Mouse (Mus musculus): ENCODE measurements around the gene Tbx10. TPM values are rescaled to one million over a fixed set of nuclear protein-coding genes. Genes with fewer than 3 reads are reported as not detected.

The Tbx10 gene
- polyA plus RNA-seq, 1 experiment from 2014 or later = 0.16 TPM

GRCm38 (mm10) chr19:3996106-3996505, 3.6 kb downstream of the Tbx10 start:
- DNase-seq (ENCODE audit: low spot score) = no peak
- H3K9ac ChIP-seq (ENCODE audit: low read length) = no peak overlapping the region
- peaks cover 9% of the 10 kb centered on the region for H3K4me1 ChIP-seq (replicated peaks; ENCODE audit: control insufficient read depth, insufficient read depth, low read length)
- no peak for ATAC-seq (replicated peaks; ENCODE audit: low FRiP score, low TSS enrichment, low read depth)
- no peak overlapping the region for H3K4me3 ChIP-seq (ENCODE audit: low read depth, low read length)
- no peak overlapping the region for H3K4me2 ChIP-seq (ENCODE audit: low read length)
- H3K9me3 ChIP-seq (ENCODE audit: control insufficient read depth, low read length) = no peaks in the 10 kb centered on the region
- no peak overlapping the region for H3K27ac ChIP-seq (ENCODE audit: low read depth)
- H3K27me3 ChIP-seq (replicated peaks; ENCODE audit: control insufficient read depth, insufficient read depth, low read length) = no peaks in the 10 kb centered on the region
- 75% methylated on average over 7 of the region's 7 CpGs for WGBS
- H3K36me3 ChIP-seq (ENCODE audit: control insufficient read depth, insufficient read depth, low read length) = no peaks in the 10 kb centered on the region

- Histone ChIP-seq H3K36me3 (ENCODE audit: control insufficient read depth, insufficient read depth, low read length) (no peaks in the 10 kb centered on the region), H3K9ac (ENCODE audit: low read length) (no peak overlapping the region), H3K4me2 (ENCODE audit: low read length) (no peak overlapping the region), H3K4me1 (replicated peaks; ENCODE audit: control insufficient read depth, insufficient read depth, low read length) (peaks cover 15% of the 10 kb centered on the region), H3K9me3 (ENCODE audit: control insufficient read depth, low read length) (no peaks in the 10 kb centered on the region), H3K4me3 (ENCODE audit: low read depth, low read length) (no peak overlapping the region), H3K27ac (ENCODE audit: low read depth) (no peak overlapping the region), H3K27me3 (replicated peaks; ENCODE audit: control insufficient read depth, insufficient read depth, low read length) (no peaks in the 10 kb centered on the region)
- 82% methylated on average over 8 of the region's 8 CpGs for WGBS
- DNase-seq (ENCODE audit: low spot score) = no peak
- no peak for ATAC-seq (replicated peaks; ENCODE audit: low FRiP score, low TSS enrichment, low read depth)
These were observed 4.2 kb downstream of the Tbx10 start for GRCm38 (mm10) chr19:3996747-3997146.

GRCm38 (mm10) chr19:3997231-3997630, 4.7 kb downstream of the Tbx10 start:
- WGBS = 47% methylated on average over 8 of the region's 8 CpGs
- Histone ChIP-seq H3K27ac (ENCODE audit: low read depth) (no peak overlapping the region), H3K36me3 (ENCODE audit: control insufficient read depth, insufficient read depth, low read length) (no peaks in the 10 kb centered on the region), H3K9me3 (ENCODE audit: control insufficient read depth, low read length) (no peaks in the 10 kb centered on the region), H3K9ac (ENCODE audit: low read length) (no peak overlapping the region), H3K4me3 (ENCODE audit: low read depth, low read length) (no peak overlapping the region), H3K4me1 (replicated peaks; ENCODE audit: control insufficient read depth, insufficient read depth, low read length) (peaks cover 16% of the 10 kb centered on the region), H3K27me3 (replicated peaks; ENCODE audit: control insufficient read depth, insufficient read depth, low read length) (no peaks in the 10 kb centered on the region), H3K4me2 (ENCODE audit: low read length) (no peak overlapping the region)
- DNase-seq (ENCODE audit: low spot score) (no peak), ATAC-seq (replicated peaks; ENCODE audit: low FRiP score, low TSS enrichment, low read depth) (no peak)

GRCm38 (mm10) chr19:3998335-3998734, 5.8 kb downstream of the Tbx10 start:
- Histone ChIP-seq H3K4me1 (replicated peaks; ENCODE audit: control insufficient read depth, insufficient read depth, low read length) (peaks cover 16% of the 10 kb centered on the region), H3K9ac (ENCODE audit: low read length) (no peak overlapping the region), H3K27me3 (replicated peaks; ENCODE audit: control insufficient read depth, insufficient read depth, low read length) (no peaks in the 10 kb centered on the region), H3K4me2 (ENCODE audit: low read length) (no peak overlapping the region), H3K9me3 (ENCODE audit: control insufficient read depth, low read length) (no peaks in the 10 kb centered on the region), H3K36me3 (ENCODE audit: control insufficient read depth, insufficient read depth, low read length) (no peaks in the 10 kb centered on the region), H3K4me3 (ENCODE audit: low read depth, low read length) (no peak overlapping the region), H3K27ac (ENCODE audit: low read depth) (no peak overlapping the region)
- ATAC-seq (replicated peaks; ENCODE audit: low FRiP score, low TSS enrichment, low read depth) (no peak), DNase-seq (ENCODE audit: low spot score) (no peak)
- WGBS = 77% methylated on average over 8 of the region's 8 CpGs

GRCm38 (mm10) chr19:3999121-3999730, 6.7 kb downstream of the Tbx10 start:
- Histone ChIP-seq H3K4me1 (replicated peaks; ENCODE audit: control insufficient read depth, insufficient read depth, low read length) (peaks cover 16% of the 10 kb centered on the region), H3K4me2 (ENCODE audit: low read length) (peak overlapping the region; percentile 87), H3K27ac (ENCODE audit: low read depth) (no peak overlapping the region; the same call in 1 of the 2 replicates), H3K36me3 (ENCODE audit: control insufficient read depth, insufficient read depth, low read length) (no peaks in the 10 kb centered on the region), H3K27me3 (replicated peaks; ENCODE audit: control insufficient read depth, insufficient read depth, low read length) (no peaks in the 10 kb centered on the region), H3K4me3 (ENCODE audit: low read depth, low read length) (peak overlapping the region; percentile 59), H3K9me3 (ENCODE audit: control insufficient read depth, low read length) (no peaks in the 10 kb centered on the region), H3K9ac (ENCODE audit: low read length) (peak overlapping the region; percentile 39)
- 83% methylated on average over 9 of the region's 9 CpGs for WGBS
- no peak for DNase-seq (ENCODE audit: low spot score)
- no peak for ATAC-seq (replicated peaks; ENCODE audit: low FRiP score, low TSS enrichment, low read depth)

GRCm38 (mm10) chr19:4000119-4000900, 7.8 kb downstream of the Tbx10 start, which contains the start of the genes Nudt8 and Gm49405:
TSS of gene Nudt8 (plus strand) at chr19:4000580.
TSS of gene Gm49405 (plus strand) at chr19:4000626.
- DNase-seq (ENCODE audit: low spot score) (peak; percentile 99), ATAC-seq (replicated peaks; ENCODE audit: low FRiP score, low TSS enrichment, low read depth) (peak; percentile 89)
- Histone ChIP-seq H3K9ac (ENCODE audit: low read length) (peak within 1 kb of the TSS; percentile 64), H3K4me1 (replicated peaks; ENCODE audit: control insufficient read depth, insufficient read depth, low read length) (peaks cover 16% of the 10 kb centered on the region), H3K4me2 (ENCODE audit: low read length) (peak within 1 kb of the TSS; percentile 87), H3K27me3 (replicated peaks; ENCODE audit: control insufficient read depth, insufficient read depth, low read length) (no peaks in the 10 kb centered on the region), H3K9me3 (ENCODE audit: control insufficient read depth, low read length) (no peaks in the 10 kb centered on the region), H3K36me3 (ENCODE audit: control insufficient read depth, insufficient read depth, low read length) (peaks cover 2% of the 10 kb centered on the region; the same call in 1 of the 2 replicates), H3K4me3 (ENCODE audit: low read depth, low read length) (peak within 1 kb of the TSS; percentile 59), H3K27ac (ENCODE audit: low read depth) (peak within 1 kb of the TSS; percentile 97)
- under 1% methylated on average over 64 of the region's 64 CpGs for WGBS

GRCm38 (mm10) chr19:4000949-4001525, 8.5 kb downstream of the Tbx10 start:
- no peak for DNase-seq (ENCODE audit: low spot score)
- WGBS = 15% methylated on average over 17 of the region's 17 CpGs
- ATAC-seq (replicated peaks; ENCODE audit: low FRiP score, low TSS enrichment, low read depth) = 0 out of 2 replicates have a peak, but pooled peaks have one; percentile 5
- peak overlapping the region; percentile 87 for H3K4me2 ChIP-seq (ENCODE audit: low read length)
- peaks cover 9% of the 10 kb centered on the region for H3K36me3 ChIP-seq (ENCODE audit: control insufficient read depth, insufficient read depth, low read length)
- H3K4me3 ChIP-seq (ENCODE audit: low read depth, low read length) = peak overlapping the region; percentile 59
- H3K4me1 ChIP-seq (replicated peaks; ENCODE audit: control insufficient read depth, insufficient read depth, low read length) = peaks cover 16% of the 10 kb centered on the region
- peak overlapping the region; percentile 64 for H3K9ac ChIP-seq (ENCODE audit: low read length)
- H3K27ac ChIP-seq (ENCODE audit: low read depth) = peak overlapping the region; percentile 97
- no peaks in the 10 kb centered on the region for H3K9me3 ChIP-seq (ENCODE audit: control insufficient read depth, low read length)
- H3K27me3 ChIP-seq (replicated peaks; ENCODE audit: control insufficient read depth, insufficient read depth, low read length) = no peaks in the 10 kb centered on the region

- ATAC-seq (replicated peaks; ENCODE audit: low FRiP score, low TSS enrichment, low read depth) (no peak), DNase-seq (ENCODE audit: low spot score) (no peak)
- Histone ChIP-seq H3K4me2 (ENCODE audit: low read length) (peak overlapping the region; percentile 87; the same call in 1 of the 2 replicates), H3K4me3 (ENCODE audit: low read depth, low read length) (no peak overlapping the region), H3K9me3 (ENCODE audit: control insufficient read depth, low read length) (no peaks in the 10 kb centered on the region), H3K9ac (ENCODE audit: low read length) (no peak overlapping the region), H3K27me3 (replicated peaks; ENCODE audit: control insufficient read depth, insufficient read depth, low read length) (no peaks in the 10 kb centered on the region), H3K36me3 (ENCODE audit: control insufficient read depth, insufficient read depth, low read length) (peaks cover 16% of the 10 kb centered on the region), H3K27ac (ENCODE audit: low read depth) (no peak overlapping the region), H3K4me1 (replicated peaks; ENCODE audit: control insufficient read depth, insufficient read depth, low read length) (peaks cover 16% of the 10 kb centered on the region)
- WGBS = 80% methylated on average over 5 of the region's 5 CpGs
These were observed 9.2 kb downstream of the Tbx10 start for GRCm38 (mm10) chr19:4001752-4002151.

All from intestine, embryonic 14.5 days (tissue).